23 mouse cellular contexts compared by ENCODE assay signal in the genomic region with DNA sequence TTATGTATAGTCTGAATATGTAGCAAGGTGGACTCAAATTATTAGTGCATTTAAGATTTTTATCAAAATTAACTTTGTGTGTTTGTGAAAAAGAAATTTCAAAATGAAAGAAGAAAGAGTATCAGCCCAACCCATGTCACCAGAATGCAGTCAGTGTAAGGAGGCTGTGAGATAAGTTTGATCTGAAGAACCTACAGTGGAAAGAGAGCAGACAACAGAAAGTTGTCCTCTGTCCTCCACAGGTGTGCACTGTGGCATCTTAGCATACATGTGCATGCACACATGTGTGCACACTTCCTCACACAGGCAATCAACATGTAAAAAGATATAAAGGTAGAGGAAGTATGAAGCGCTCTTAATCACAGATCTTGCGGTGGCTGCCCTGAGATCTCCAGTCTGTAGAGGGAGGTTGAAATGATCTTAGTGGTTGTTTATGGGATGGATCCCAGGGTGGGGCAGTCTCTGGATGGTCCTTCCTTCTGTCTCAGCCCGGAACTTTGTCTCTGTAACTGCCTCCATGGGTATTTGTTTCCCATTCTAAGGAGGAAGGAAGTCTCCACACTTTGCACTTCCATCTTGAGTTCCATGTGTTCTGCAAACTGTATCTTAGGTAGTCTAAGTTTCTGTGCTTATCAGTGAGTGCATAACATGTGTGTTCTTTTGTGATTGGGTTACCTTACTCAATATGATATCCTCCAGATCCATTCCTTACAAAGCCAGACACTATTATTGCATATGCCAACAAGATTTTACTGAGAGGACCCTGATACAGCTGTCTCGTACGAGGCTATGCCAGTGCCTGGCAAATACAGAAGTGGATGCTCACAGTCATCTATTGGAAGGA.
A peak's percentile ranks its signal among the peaks of the same experiment; 100 is the strongest.
DNase-seq lines count a peak whose midpoint lies in the region; ATAC-seq and TF ChIP-seq lines count a peak whose summit lies in the region.
"Had no signal": no experiment of that assay in that cellular context is flagged by ENCODE, and none has a peak within 500 bp of the region (broad histone marks: within the 10 kb centered on the region; RNA-seq: fewer than 3 reads in every experiment).

No protein-coding gene starts in this region.

- no peak overlapping the region for H3K9ac ChIP-seq in stomach, embryonic 15.5 days
- no peak overlapping the region for H3K9ac ChIP-seq in stomach, postnatal 0 days (ENCODE audit: low read length)
- no peak overlapping the region for H3K9ac ChIP-seq in liver, embryonic 12.5 days
- H3K9ac ChIP-seq in liver, embryonic 16.5 days (ENCODE audit: low read depth, low read length): no peak overlapping the region
- no peak overlapping the region for H3K9ac ChIP-seq in forebrain, embryonic 16.5 days (replicated peaks; ENCODE audit: low read depth, low read length)
- H3K9ac ChIP-seq: embryonic facial prominence, embryonic 13.5 days; hindbrain, embryonic 12.5 days had no signal

- H3K4me3 ChIP-seq in stomach, embryonic 15.5 days (replicated peaks): no peak overlapping the region
- H3K4me3 ChIP-seq in stomach, postnatal 0 days (ENCODE audit: low read depth, low read length): no peak overlapping the region
- peak overlapping the region; percentile 2; the same call in 1 of the 2 replicates for H3K4me3 ChIP-seq in liver, embryonic 12.5 days
- no peak overlapping the region for H3K4me3 ChIP-seq in liver, embryonic 16.5 days (ENCODE audit: low read depth, low read length)
- H3K4me3 ChIP-seq in forebrain, embryonic 16.5 days (replicated peaks; ENCODE audit: low read length): no peak overlapping the region
- H3K4me3 ChIP-seq: embryonic facial prominence, embryonic 13.5 days; forebrain, embryonic 10.5 days; heart, embryonic 10.5 days; hindbrain, embryonic 12.5 days had no signal

- no peak overlapping the region for H3K4me2 ChIP-seq in stomach, embryonic 15.5 days
- no peak overlapping the region for H3K4me2 ChIP-seq in stomach, postnatal 0 days (replicated peaks; ENCODE audit: low read depth)
- H3K4me2 ChIP-seq in liver, embryonic 12.5 days: peak overlapping the region; percentile 46
- H3K4me2 ChIP-seq in liver, embryonic 16.5 days (ENCODE audit: low read depth, low read length): peak overlapping the region; percentile 46
- H3K4me2 ChIP-seq in forebrain, embryonic 16.5 days (ENCODE audit: low read length): no peak overlapping the region
- H3K4me2 ChIP-seq: embryonic facial prominence, embryonic 13.5 days; hindbrain, embryonic 12.5 days had no signal

- WGBS in stomach, embryonic 15.5 days: 89% methylated on average over 5 of the region's 5 CpGs
- WGBS in stomach, postnatal 0 days: 96% methylated on average over 5 of the region's 5 CpGs
- 48% methylated on average over 5 of the region's 5 CpGs for WGBS in liver, embryonic 12.5 days (ENCODE audit: insufficient replicate concordance)
- whole genome bisulfite sequencing in liver, embryonic 16.5 days (ENCODE audit: insufficient replicate concordance): 44% methylated on average over 5 of the region's 5 CpGs
- 94% methylated on average over 5 of the region's 5 CpGs for WGBS in forebrain, embryonic 16.5 days

- ATAC-seq in stomach, embryonic 15.5 days (ENCODE audit: insufficient read depth, low FRiP score, low read depth): 0 out of 2 replicates have a peak, but pooled peaks have one; percentile 35
- ATAC-seq in stomach, postnatal 0 days (ENCODE audit: low FRiP score, low TSS enrichment): no peak
- ATAC-seq in liver, embryonic 12.5 days: peak; percentile 87
- ATAC-seq in liver, embryonic 16.5 days (ENCODE audit: low read depth): peak; percentile 88
- ATAC-seq in forebrain, embryonic 16.5 days: no peak
- ATAC-seq: forebrain, embryonic 14.5 days; hindbrain, embryonic 16.5 days had no signal

- no peaks in the 10 kb centered on the region for H3K4me1 ChIP-seq in stomach, embryonic 15.5 days
- no peaks in the 10 kb centered on the region for H3K4me1 ChIP-seq in stomach, postnatal 0 days (replicated peaks; ENCODE audit: control insufficient read depth, insufficient read depth)
- H3K4me1 ChIP-seq in liver, embryonic 12.5 days: peaks cover 30% of the 10 kb centered on the region
- H3K4me1 ChIP-seq in liver, embryonic 16.5 days (ENCODE audit: control insufficient read depth, low read depth, low read length): peaks cover 15% of the 10 kb centered on the region
- H3K4me1 ChIP-seq in forebrain, embryonic 16.5 days (replicated peaks; ENCODE audit: control insufficient read depth, insufficient read depth, low read length): no peaks in the 10 kb centered on the region
- H3K4me1 ChIP-seq: embryonic facial prominence, embryonic 13.5 days; forebrain, embryonic 10.5 days; heart, embryonic 10.5 days; hindbrain, embryonic 12.5 days had no signal

- DNase-seq in stomach, postnatal 0 days (ENCODE audit: low spot score): no peak
- no peak for DNase-seq in thymus, postnatal 14 days
- no peak for DNase-seq in gastrocnemius, postnatal 4 days (ENCODE audit: low spot score in 2 of 2)
- DNase-seq: adrenal gland, adult 8-10 months; adrenal gland, postnatal 36 days; cerebellum, adult 11-12 months; cerebellum, adult 9-11 months; cerebellum, postnatal 36 days; gastrocnemius, postnatal 36 days; heart, adult 18-20 months; heart, postnatal 10 days; heart, postnatal 4 days had no signal

- TF ChIP-seq CTCF in stomach, postnatal 0 days (IDR thresholded peaks at IDR 0.05; ENCODE audit: low read depth): no peak

- no peaks in the 10 kb centered on the region for H3K27me3 ChIP-seq in stomach, embryonic 15.5 days (replicated peaks)
- no peaks in the 10 kb centered on the region for H3K27me3 ChIP-seq in stomach, postnatal 0 days (ENCODE audit: control insufficient read depth, insufficient read depth, low read length)
- no peaks in the 10 kb centered on the region for H3K27me3 ChIP-seq in liver, embryonic 12.5 days (replicated peaks)
- H3K27me3 ChIP-seq in liver, embryonic 16.5 days (ENCODE audit: control insufficient read depth, insufficient read depth, low read depth, low read length): no peaks in the 10 kb centered on the region
- no peaks in the 10 kb centered on the region for H3K27me3 ChIP-seq in forebrain, embryonic 16.5 days (replicated peaks; ENCODE audit: control insufficient read depth, insufficient read depth, low read length)
- H3K27me3 ChIP-seq: CH12.LX; embryonic facial prominence, embryonic 13.5 days; hindbrain, embryonic 12.5 days had no signal

- no peak overlapping the region for H3K27ac ChIP-seq in stomach, embryonic 15.5 days
- H3K27ac ChIP-seq in stomach, postnatal 0 days (replicated peaks): no peak overlapping the region
- peak overlapping the region; percentile 71 for H3K27ac ChIP-seq in liver, embryonic 12.5 days
- H3K27ac ChIP-seq in liver, embryonic 16.5 days (ENCODE audit: low read length): peak overlapping the region; percentile 40; the same call in 1 of the 2 replicates
- no peak overlapping the region for H3K27ac ChIP-seq in forebrain, embryonic 16.5 days (ENCODE audit: low read length)
- H3K27ac ChIP-seq: embryonic facial prominence, embryonic 13.5 days; forebrain, embryonic 10.5 days; heart, embryonic 10.5 days; hindbrain, embryonic 12.5 days had no signal

- H3K9me3 ChIP-seq in stomach, embryonic 15.5 days: no peaks in the 10 kb centered on the region
- no peaks in the 10 kb centered on the region for H3K9me3 ChIP-seq in stomach, postnatal 0 days (ENCODE audit: control insufficient read depth, low read length)
- H3K9me3 ChIP-seq in liver, embryonic 12.5 days (replicated peaks): no peaks in the 10 kb centered on the region
- H3K9me3 ChIP-seq in liver, embryonic 16.5 days (replicated peaks; ENCODE audit: control insufficient read depth, low read length): no peaks in the 10 kb centered on the region
- no peaks in the 10 kb centered on the region for H3K9me3 ChIP-seq in forebrain, embryonic 16.5 days (ENCODE audit: control insufficient read depth, low read length)
- H3K9me3 ChIP-seq: embryonic facial prominence, embryonic 13.5 days; forebrain, embryonic 10.5 days; heart, embryonic 10.5 days; hindbrain, embryonic 12.5 days had no signal

- no peaks in the 10 kb centered on the region for H3K36me3 ChIP-seq in stomach, embryonic 15.5 days
- no peaks in the 10 kb centered on the region for H3K36me3 ChIP-seq in stomach, postnatal 0 days (ENCODE audit: control insufficient read depth, insufficient read depth, low read length)
- H3K36me3 ChIP-seq in liver, embryonic 12.5 days: no peaks in the 10 kb centered on the region
- H3K36me3 ChIP-seq in liver, embryonic 16.5 days (ENCODE audit: control insufficient read depth, insufficient read depth): no peaks in the 10 kb centered on the region
- no peaks in the 10 kb centered on the region; the same call in 1 of the 2 replicates for H3K36me3 ChIP-seq in forebrain, embryonic 16.5 days (ENCODE audit: control insufficient read depth, insufficient read depth)
- H3K36me3 ChIP-seq: hindbrain, embryonic 12.5 days had no signal

- no peak for TF ChIP-seq EP300 in stomach, postnatal 0 days (optimal IDR thresholded peaks at IDR 0.05)

Comparison
In these comparisons a context has a peak if more than half of its experiments do, and no peak if none do; other contexts are left out.
1. ATAC-seq: peak in stomach, embryonic 15.5 days (single experiment), liver, embryonic 12.5 days (single experiment) and liver, embryonic 16.5 days (single experiment); none in stomach, postnatal 0 days (single experiment) and forebrain, embryonic 16.5 days (single experiment).
2. H3K27ac ChIP-seq: peak in liver, embryonic 12.5 days (single experiment) and liver, embryonic 16.5 days (single experiment); none in stomach, embryonic 15.5 days (single experiment), stomach, postnatal 0 days (single experiment) and forebrain, embryonic 16.5 days (single experiment).
3. H3K4me2 ChIP-seq: peak in liver, embryonic 12.5 days (single experiment) and liver, embryonic 16.5 days (single experiment); none in stomach, embryonic 15.5 days (single experiment), stomach, postnatal 0 days (single experiment) and forebrain, embryonic 16.5 days (single experiment).